Mouse (Mus musculus): ENCODE results near the gene Inca1.

GRCm38 (mm10) chr11:70652884-70653344, 47.0 kb downstream of the Inca1 start:
- TF ChIP-seq CTCF (IDR thresholded peaks at IDR 0.05; ENCODE audit: low read depth, low read length) (no peak), POLR2A (IDR thresholded peaks at IDR 0.05; ENCODE audit: insufficient read depth, low read length) (no peak)
